ENCODE assay signal across 9 mouse cellular contexts in genomic region chr17:74396766-74397165, GRCm38 (mm10). TPM values are rescaled to one million over a fixed set of nuclear protein-coding genes. Genes with fewer than 3 reads are reported as not detected.
DNase-seq lines count a peak whose midpoint lies in the region; ATAC-seq and TF ChIP-seq lines count a peak whose summit lies in the region.
"Had no signal": no experiment of that assay in that cellular context is flagged by ENCODE, and none has a peak within 500 bp of the region (broad histone marks: within the 10 kb centered on the region; RNA-seq: fewer than 3 reads in every experiment).

No protein-coding gene starts in this region.

- TF ChIP-seq CTCF in G1E (IDR thresholded peaks at IDR 0.05; ENCODE audit: low read depth, low read length) = no peak

- H3K9me3 ChIP-seq in G1E (replicated peaks) = no peaks in the 10 kb centered on the region
- no peaks in the 10 kb centered on the region for H3K9me3 ChIP-seq in hindbrain, embryonic 13.5 days
- H3K9me3 ChIP-seq in midbrain, embryonic 11.5 days (ENCODE audit: control insufficient read depth, low read length) = no peaks in the 10 kb centered on the region

- H3K27ac ChIP-seq in hindbrain, embryonic 13.5 days = no peak overlapping the region
- no peak overlapping the region for H3K27ac ChIP-seq in midbrain, embryonic 11.5 days (ENCODE audit: low read depth, low read length)

- no peak for ATAC-seq in G1E (ENCODE audit: extremely low read depth, insufficient number of reproducible peaks, low FRiP score, poor library complexity, severe bottlenecking)
- no peak for ATAC-seq in hindbrain, embryonic 13.5 days (ENCODE audit: low FRiP score)
- ATAC-seq in midbrain, embryonic 11.5 days (ENCODE audit: low FRiP score) = no peak

- peaks cover 17% of the 10 kb centered on the region for H3K36me3 ChIP-seq in G1E (replicated peaks)
- peaks cover under 1% of the 10 kb centered on the region; the same call in 1 of the 2 replicates for H3K36me3 ChIP-seq in hindbrain, embryonic 13.5 days
- no peaks in the 10 kb centered on the region for H3K36me3 ChIP-seq in midbrain, embryonic 11.5 days (ENCODE audit: control insufficient read depth, insufficient read depth, low read length)

- H3K4me1 ChIP-seq in G1E (ENCODE audit: insufficient read depth, low read depth, low read length) = peaks cover 19% of the 10 kb centered on the region
- H3K4me1 ChIP-seq in hindbrain, embryonic 13.5 days (replicated peaks) = peaks cover 11% of the 10 kb centered on the region
- H3K4me1 ChIP-seq in midbrain, embryonic 11.5 days (ENCODE audit: control insufficient read depth, insufficient read depth, low read length) = peaks cover 5% of the 10 kb centered on the region

- H3K27me3 ChIP-seq in G1E (ENCODE audit: insufficient read depth, low read length) = no peaks in the 10 kb centered on the region
- H3K27me3 ChIP-seq in hindbrain, embryonic 13.5 days = no peaks in the 10 kb centered on the region
- no peaks in the 10 kb centered on the region for H3K27me3 ChIP-seq in midbrain, embryonic 11.5 days (ENCODE audit: control insufficient read depth, insufficient read depth, low read length)

- DNase-seq in heart, adult 11 months = peak; percentile 71
- no peak for DNase-seq in heart, adult 9 months (ENCODE audit: low spot score in 2 of 2)
- DNase-seq in G1E (ENCODE audit: low spot score) = no peak
- peak; percentile 78 for DNase-seq in midbrain, embryonic 11.5 days (ENCODE audit: low spot score, missing footprints)
- DNase-seq in spleen, postnatal 36 days (ENCODE audit: low spot score in 2 of 2) = no peak
- DNase-seq in gastrocnemius, adult 18-20 months (ENCODE audit: low spot score) = no peak
- DNase-seq in right cerebral cortex, adult 2 months (ENCODE audit: low spot score in 2 of 2) = no peak
- DNase-seq: lung, postnatal 36 days had no signal

- H3K9ac ChIP-seq in hindbrain, embryonic 13.5 days = peak overlapping the region; percentile 91; the same call in 1 of the 2 replicates
- H3K9ac ChIP-seq in midbrain, embryonic 11.5 days (ENCODE audit: low read length) = no peak overlapping the region; the same call in 1 of the 2 replicates

- peak overlapping the region; percentile 66 for H3K4me2 ChIP-seq in hindbrain, embryonic 13.5 days
- H3K4me2 ChIP-seq in midbrain, embryonic 11.5 days = peak overlapping the region; percentile 74

- peak overlapping the region; percentile 13; the same call in 1 of the 2 replicates for H3K4me3 ChIP-seq in G1E (ENCODE audit: low read depth, low read length)
- peak overlapping the region; percentile 84 for H3K4me3 ChIP-seq in hindbrain, embryonic 13.5 days
- H3K4me3 ChIP-seq in midbrain, embryonic 11.5 days (ENCODE audit: low read depth, low read length) = peak overlapping the region; percentile 75; the same call in 1 of the 2 replicates

- WGBS in hindbrain, embryonic 13.5 days = 84% methylated on average over 4 of the region's 4 CpGs
- 84% methylated on average over 4 of the region's 4 CpGs for WGBS in midbrain, embryonic 11.5 days

RNA-seq across cellular contexts. Expression of gene Slc30a6, which starts 1.4 kb away (rescaled TPM):
- total RNA-seq in G1E (2014; fragmentation: Nextera tagmentation) (48.2 and 50.7 TPM in 2 replicates), G1E (2017) (15.4 and 17.0 TPM in 2 replicates)
- 0.99 and 1.2 TPM in 2 replicates for polyA plus RNA-seq in G1E (2012)
- 29.0 and 29.5 TPM in 2 replicates for polyA plus RNA-seq in hindbrain, embryonic 13.5 days (2015; fragmentation: Nextera tagmentation; extraction: Ambion mirVana)
- polyA plus RNA-seq in midbrain, embryonic 11.5 days (2014; fragmentation: Nextera tagmentation; extraction: Ambion mirVana) = 28.1 and 30.2 TPM in 2 replicates
- 1 to 10 TPM; 5.8 to 6.0 TPM for total RNA-seq in gastrocnemius, adult 18-20 months (2021)

RNA-seq across cellular contexts. Expression of gene Spast, which starts 58.0 kb away (rescaled TPM):
- total RNA-seq in G1E (2014; fragmentation: Nextera tagmentation) (31.2 and 31.6 TPM in 2 replicates), G1E (2017) (33.9 and 41.2 TPM in 2 replicates)
- polyA plus RNA-seq in G1E (2012) = 7.9 and 10.4 TPM in 2 replicates
- polyA plus RNA-seq in hindbrain, embryonic 13.5 days (2015; fragmentation: Nextera tagmentation; extraction: Ambion mirVana) = 25.9 and 27.1 TPM in 2 replicates
- polyA plus RNA-seq in midbrain, embryonic 11.5 days (2014; fragmentation: Nextera tagmentation; extraction: Ambion mirVana) = 46.8 and 48.8 TPM in 2 replicates
- total RNA-seq in gastrocnemius, adult 18-20 months (2021) = 10 to 100 TPM; 45.0 to 46.1 TPM

Comparison
In these comparisons a context has a peak if more than half of its experiments do, and no peak if none do; other contexts are left out.
1. DNase-seq: peak in heart, adult 11 months (single experiment) and midbrain, embryonic 11.5 days (single experiment); none in heart, adult 9 months (0 of 2), G1E (single experiment), spleen, postnatal 36 days (0 of 2), gastrocnemius, adult 18-20 months (single experiment) and right cerebral cortex, adult 2 months (0 of 2).
2. H3K4me3 ChIP-seq: peak in every context shown above with its lines; median percentile 84 in hindbrain, embryonic 13.5 days; 75 in midbrain, embryonic 11.5 days; 13 in G1E.
3. RNA of gene Slc30a6, which starts 1.4 kb away (polyA plus RNA-seq): 29.0 to 29.5 TPM in hindbrain, embryonic 13.5 days and 28.1 to 30.2 TPM in midbrain, embryonic 11.5 days; 0.99 to 1.2 TPM in G1E; every median in the first group is over 10 times any median in the second.